Mouse (Mus musculus) c-Kit-positive CD71-negative TER-119-negative erythroid progenitor cells, embryonic 14.5 days (primary cell): ENCODE measurements around the gene Trio.

Experiments used
- DNase-seq: peaks from one replicate; pipeline ENCODE4 v3.0.0-alpha.2; 2013; ENCODE audit warnings: low read depth

The Trio gene

GRCm38 (mm10) chr15:27876327-27876726 lies 149.3 kb downstream of the Trio start:
- DNase-seq, result no peak

GRCm38 (mm10) chr15:27875753-27876152 lies 149.9 kb downstream of the Trio start:
- DNase-seq, result no peak

DNA sequence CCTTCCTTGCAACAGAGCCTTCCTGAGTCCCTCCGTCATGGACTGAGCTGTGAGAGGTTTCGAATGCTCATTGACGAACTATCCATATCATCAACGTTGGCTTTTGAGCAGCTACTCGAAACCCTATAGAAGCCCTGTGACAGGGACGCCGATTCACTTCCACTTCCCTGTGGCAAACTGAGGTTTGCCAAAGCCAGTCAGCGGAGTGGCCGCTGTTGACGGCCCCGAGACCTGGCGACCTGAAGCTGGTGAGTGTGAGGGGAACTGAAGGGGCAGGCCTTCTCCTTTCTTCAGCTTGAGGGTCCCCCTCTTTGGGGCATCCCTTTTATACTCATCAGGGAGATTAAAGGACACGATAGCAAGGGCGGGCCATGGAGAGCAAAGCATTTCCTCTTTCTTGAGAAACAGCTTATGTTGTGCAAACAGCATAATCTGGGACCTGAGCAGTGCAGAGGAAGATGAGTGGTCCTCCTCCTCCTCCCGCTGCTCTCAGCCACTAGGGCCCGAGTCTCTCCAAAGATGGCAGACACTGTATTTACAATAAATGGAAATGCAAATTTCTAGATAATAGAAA lies 151.8 kb downstream of the Trio start:
- DNase-seq, result no peak

- DNase-seq, result peak; percentile 38
These were observed 153.4 kb downstream of the Trio start for GRCm38 (mm10) chr15:27872286-27872685.

GRCm38 (mm10) chr15:27871708-27872107 lies 153.9 kb downstream of the Trio start:
- peak; percentile 31 for DNase-seq

- no peak for DNase-seq
These were observed 154.4 kb downstream of the Trio start for GRCm38 (mm10) chr15:27871260-27871659.

GRCm38 (mm10) chr15:27869001-27869400 lies 156.6 kb downstream of the Trio start:
- no peak for DNase-seq

DNA sequence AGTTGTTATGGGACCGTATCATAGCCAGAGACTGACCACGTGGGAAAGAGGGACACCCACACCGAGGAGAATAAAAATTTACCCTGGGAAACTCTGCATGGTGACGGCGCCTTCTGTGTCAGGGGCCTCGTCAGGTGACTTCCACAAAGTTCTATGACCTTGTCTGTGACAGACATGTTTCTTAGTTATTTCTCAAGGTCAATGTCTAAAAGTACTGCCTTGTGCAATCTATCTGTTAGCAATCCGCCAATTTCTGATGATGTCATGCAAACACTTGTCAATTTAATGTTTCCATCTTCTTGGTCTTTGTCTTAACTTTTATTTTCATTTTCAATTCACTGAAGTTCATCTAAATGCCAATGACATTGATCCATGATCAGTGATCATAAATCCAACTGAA lies 157.8 kb downstream of the Trio start:
- no peak for DNase-seq

GRCm38 (mm10) chr15:27866471-27866870 lies 159.2 kb downstream of the Trio start:
- DNase-seq, result no peak

GRCm38 (mm10) chr15:27866053-27866452 lies 159.6 kb downstream of the Trio start:
- DNase-seq, result no peak

DNA sequence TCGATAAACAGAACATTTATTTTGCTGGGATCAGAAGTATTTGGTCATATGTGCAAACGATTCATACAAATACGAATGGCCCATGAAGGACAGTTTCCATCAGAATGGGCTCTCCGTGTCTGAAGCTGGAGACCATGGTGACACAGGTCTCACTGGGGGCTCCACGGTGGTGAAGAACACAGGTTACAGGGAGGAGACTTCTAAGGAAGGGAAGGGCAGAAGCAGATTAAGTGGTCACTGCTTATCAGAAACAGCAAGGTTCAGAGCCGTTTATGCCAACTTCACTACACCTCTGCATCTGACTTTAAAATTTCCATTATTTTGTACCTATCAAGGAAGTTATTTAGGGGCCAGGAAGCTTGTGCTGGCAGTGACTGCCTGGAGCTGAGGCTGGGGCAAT lies 161.3 kb downstream of the Trio start:
- no peak for DNase-seq

- no peak for DNase-seq
These were observed 162.7 kb downstream of the Trio start for GRCm38 (mm10) chr15:27862949-27863348.

GRCm38 (mm10) chr15:27860439-27860838 lies 165.2 kb downstream of the Trio start:
- DNase-seq, result no peak

GRCm38 (mm10) chr15:27859590-27859989 lies 166.1 kb downstream of the Trio start:
- no peak for DNase-seq

DNA sequence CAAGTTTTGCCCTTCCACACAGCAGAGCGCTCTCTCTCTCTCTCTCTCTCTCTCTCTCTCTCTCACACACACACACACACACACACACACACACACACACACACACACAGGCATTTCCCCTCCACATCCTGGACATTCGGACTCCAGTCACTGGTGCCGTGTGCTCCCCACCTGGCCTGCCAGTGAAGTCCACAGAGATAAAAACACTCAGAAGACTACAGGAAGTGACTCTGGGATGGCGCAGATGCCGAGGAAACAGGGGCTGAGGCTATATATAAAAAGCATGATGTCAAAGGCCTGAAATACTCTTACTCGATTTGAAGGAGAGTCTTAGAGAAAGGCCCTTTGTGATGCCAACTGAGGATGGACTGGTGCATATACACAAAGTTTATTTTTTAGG lies 166.5 kb downstream of the Trio start:
- DNase-seq, result no peak

DNA sequence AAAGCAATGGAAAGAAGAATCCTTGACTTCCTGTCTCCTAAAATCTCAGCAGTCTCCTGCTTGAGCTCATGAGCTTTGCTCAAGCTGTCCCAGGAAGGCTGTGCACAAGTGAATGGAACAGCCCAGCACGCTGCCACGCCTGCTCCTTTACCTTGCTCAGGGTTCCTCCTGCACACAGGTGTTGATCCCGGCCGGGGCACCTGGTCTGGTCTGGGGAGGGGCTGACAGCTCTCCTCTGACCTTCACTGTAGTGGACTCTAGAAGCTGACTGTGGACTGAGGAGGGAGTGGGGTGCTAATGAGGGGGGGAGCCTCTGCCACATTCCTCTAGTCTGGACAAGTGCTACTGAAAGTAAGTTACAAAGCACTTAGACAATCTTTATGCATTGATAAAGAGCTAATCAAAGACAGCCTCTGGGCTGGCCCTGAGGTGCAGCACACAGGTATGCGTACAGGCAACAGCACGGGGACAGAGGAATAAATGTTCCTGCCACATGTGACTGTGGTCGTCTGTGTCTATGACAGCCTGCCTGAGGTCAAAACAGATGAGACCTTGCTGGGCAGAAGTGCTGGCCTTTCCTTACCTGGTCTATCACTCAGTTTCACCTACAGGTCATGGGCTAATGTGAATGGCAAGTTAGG lies 167.3 kb downstream of the Trio start:
- DNase-seq, result no peak

DNA sequence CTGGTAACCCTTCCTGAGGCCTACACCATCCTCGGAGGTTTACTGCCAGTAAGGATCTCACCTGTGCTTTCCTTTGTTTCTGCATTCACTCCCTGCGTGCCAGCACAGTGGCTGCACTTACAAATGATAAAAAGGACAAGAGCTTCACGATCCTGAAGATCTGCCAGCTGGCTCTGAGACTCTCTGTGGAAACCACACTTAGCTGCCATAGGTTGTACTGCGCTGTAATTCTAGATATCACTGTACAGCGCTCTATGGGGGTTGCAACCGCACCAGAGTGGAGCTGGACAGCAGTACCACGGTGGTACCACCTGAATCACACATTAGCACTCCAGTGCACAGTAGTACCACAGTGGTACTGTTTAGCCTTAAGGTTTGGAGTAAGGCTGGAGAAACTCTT lies 168.4 kb downstream of the Trio start:
- no peak for DNase-seq

DNA sequence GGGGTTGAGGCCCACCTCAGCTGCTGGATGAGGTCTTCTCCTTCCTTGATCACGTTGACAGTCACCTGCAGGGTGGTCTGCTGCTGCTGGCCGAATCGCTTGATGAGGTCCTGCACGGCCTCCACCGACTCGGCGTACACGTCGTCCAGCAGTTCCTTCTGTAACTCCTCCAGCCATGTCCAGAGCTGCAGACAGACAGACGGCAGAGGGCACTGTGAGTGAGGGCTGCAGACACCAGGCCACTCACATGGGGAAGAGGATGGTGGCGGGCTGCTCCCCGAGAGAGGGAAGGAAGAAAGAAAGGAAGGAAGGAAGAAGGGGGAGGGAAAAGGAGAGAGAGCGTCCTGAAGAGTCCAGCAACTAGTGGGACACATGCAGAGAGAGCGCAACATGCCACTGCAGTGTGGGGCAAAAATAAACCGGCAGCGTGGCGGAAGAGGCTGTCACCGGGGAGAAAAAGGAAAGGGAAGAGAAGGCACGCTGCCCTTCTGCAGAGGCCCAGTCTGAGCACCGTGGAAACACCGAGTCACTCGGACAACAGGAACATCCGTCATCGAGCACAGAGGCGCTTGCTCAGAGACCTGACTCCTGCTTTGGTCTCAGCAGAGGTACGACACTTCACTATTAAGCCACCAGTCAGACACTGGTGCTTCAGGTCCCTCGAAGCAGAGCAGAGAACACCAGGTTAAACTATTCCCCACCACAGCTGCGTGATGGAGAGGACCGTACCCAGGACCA lies 169.4 kb downstream of the Trio start:
- no peak for DNase-seq

DNA sequence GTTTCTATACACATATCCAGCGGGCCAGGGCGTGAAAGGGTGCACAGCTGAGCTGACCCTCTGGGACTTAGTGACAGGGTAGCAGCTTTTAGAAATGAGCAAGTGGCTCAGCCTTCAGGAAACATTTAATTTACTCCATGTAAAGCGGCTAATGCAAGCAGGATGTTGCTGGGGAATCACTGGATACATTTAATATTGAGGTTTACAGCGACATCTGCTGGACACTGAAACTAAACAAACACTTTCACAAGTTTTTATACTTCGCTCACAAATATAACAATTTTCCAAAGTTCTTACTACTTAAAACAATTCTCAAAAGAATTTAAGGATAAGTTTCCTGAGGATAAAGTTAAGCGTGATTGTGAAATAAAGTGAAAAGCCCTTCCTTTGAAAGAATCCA lies 174.3 kb downstream of the Trio start:
- DNase-seq, result no peak

DNA sequence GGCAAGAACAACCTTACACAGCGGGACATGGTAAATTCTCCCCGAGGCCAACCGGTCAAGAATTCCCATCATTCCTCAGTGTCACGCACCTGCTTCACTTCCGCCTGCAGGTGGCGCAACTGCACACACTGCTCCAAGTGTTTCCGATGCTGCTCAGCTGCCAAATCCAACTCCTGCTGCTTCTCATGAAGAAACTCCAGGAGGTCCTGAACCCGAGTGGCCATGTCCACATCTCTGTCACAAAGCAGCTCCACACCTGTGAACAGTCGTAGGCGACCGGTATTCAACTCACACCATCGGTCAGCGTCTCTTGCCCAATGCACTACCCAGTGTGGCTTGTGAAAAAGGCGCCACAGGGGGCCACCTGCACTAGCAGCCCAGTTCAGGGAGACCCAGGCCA lies 174.7 kb downstream of the Trio start:
- DNase-seq, result no peak

DNA sequence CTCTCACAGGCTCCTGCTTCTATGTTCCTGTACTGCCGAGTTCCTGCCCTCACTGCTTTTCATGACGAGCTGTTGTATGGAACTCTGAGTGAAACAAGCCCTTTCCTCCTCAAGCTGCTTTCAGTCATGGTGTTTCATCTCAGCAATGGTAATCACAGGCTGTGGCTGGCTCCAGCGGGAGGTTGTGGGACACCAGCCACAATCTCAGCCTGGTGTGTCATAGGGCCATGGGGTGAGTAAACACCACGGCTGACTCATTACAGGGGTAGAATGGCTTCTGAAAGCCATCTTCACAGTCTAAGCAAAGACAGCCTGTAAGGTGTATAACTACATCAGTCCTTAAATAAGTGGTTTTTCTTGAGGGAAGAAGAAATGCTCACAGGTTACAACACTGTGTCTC lies 175.7 kb downstream of the Trio start:
- no peak for DNase-seq

DNA sequence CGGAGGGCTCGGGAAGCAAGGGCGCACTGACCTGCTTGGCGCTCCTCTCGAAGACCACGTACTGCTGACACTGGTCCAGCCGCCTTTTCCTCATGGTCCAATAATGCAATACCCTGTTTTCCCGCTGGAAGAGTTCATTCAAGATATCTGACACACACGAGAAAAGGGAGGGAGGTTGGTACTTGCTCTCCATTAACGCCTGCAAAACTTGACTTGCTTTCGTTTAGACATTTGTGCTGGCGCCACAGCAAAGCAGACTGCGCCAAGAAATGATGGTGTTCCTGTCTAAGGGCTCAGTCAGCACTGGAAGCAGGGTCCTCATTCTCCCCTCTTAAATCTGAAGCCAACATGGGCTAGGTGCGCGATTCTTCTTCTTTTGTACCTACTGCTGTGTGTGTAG lies 184.0 kb downstream of the Trio start:
- DNase-seq, result no peak

DNA sequence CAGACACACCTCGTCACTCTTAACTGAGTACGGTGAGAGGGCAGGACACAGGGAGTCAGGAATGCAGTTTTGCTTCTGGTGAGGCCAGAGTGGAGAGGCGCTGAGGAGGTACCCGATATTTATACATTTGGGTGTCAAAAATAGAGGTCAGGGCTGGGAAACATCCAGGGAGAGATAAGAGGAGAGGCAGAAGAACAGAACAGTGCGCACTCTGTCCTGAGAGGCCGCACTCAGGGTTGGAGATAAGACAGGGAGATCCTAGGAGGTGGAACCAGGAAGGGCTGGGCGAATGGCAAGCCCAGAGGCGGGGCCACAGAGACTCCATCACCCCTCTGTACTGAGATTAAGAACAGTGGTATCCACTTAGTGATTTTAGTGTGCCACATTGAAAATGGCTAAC lies 185.1 kb downstream of the Trio start:
- DNase-seq, result no peak

GRCm38 (mm10) chr15:27840125-27840524 lies 185.5 kb downstream of the Trio start:
- no peak for DNase-seq
